Comparison of ENCODE assay signal across 7 mouse cellular contexts in the genomic region with DNA sequence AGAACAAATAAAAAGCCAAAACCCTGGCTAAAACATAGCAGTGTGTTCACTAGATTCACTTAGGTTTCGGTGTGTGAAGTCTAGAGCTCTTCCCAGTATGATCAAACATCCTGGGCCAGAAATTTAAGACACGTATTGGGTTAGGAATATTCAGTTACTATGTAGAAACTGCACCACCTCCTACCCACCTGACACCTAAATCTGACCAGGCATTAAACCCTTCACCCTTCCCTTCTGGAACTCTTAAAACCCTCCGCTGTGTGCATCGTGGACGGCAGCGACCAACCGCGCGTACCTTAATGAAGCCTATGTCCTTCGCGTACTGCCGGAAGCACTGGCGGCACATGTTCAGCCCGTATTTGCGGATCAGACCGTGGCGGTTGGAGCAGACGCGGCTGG. TPM values are rescaled to one million over a fixed set of nuclear protein-coding genes. Genes with fewer than 3 reads are reported as not detected.
DNase-seq lines count a peak whose midpoint lies in the region; ATAC-seq lines count a peak whose summit lies in the region.

No protein-coding gene starts in this region.

- peak overlapping the region; percentile 96 for H3K9ac ChIP-seq in neural tube, embryonic 11.5 days (ENCODE audit: low read length)
- H3K9ac ChIP-seq in embryonic facial prominence, embryonic 13.5 days, result peak overlapping the region; percentile 92
- peak overlapping the region; percentile 94 for H3K9ac ChIP-seq in limb, embryonic 13.5 days
- H3K9ac ChIP-seq in stomach, embryonic 14.5 days (replicated peaks; ENCODE audit: low read depth, low read length), result peak overlapping the region; percentile 92

- H3K36me3 ChIP-seq in neural tube, embryonic 11.5 days (ENCODE audit: control insufficient read depth, insufficient read depth, low read length), result peaks cover 2% of the 10 kb centered on the region; the same call in 1 of the 2 replicates
- H3K36me3 ChIP-seq in embryonic facial prominence, embryonic 13.5 days, result peaks cover 20% of the 10 kb centered on the region
- peaks cover 25% of the 10 kb centered on the region for H3K36me3 ChIP-seq in limb, embryonic 13.5 days
- H3K36me3 ChIP-seq in stomach, embryonic 14.5 days (ENCODE audit: control insufficient read depth, insufficient read depth, low read length), result peaks cover 18% of the 10 kb centered on the region

- H3K4me3 ChIP-seq in neural tube, embryonic 11.5 days (ENCODE audit: low read depth, low read length), result peak overlapping the region; percentile 70
- H3K4me3 ChIP-seq in embryonic facial prominence, embryonic 13.5 days, result peak overlapping the region; percentile 65
- H3K4me3 ChIP-seq in limb, embryonic 13.5 days, result peak overlapping the region; percentile 77
- peak overlapping the region; percentile 73 for H3K4me3 ChIP-seq in stomach, embryonic 14.5 days (ENCODE audit: low read depth, low read length)

- no peak for ATAC-seq in neural tube, embryonic 11.5 days (ENCODE audit: insufficient read depth, low FRiP score, low TSS enrichment)
- 0 out of 2 replicates have a peak, but pooled peaks have one; percentile 1 for ATAC-seq in embryonic facial prominence, embryonic 13.5 days (ENCODE audit: insufficient number of reproducible peaks, insufficient read depth, low FRiP score, low TSS enrichment, low read depth)
- ATAC-seq in limb, embryonic 13.5 days (ENCODE audit: low FRiP score, low read depth), result no peak
- ATAC-seq in stomach, embryonic 14.5 days (ENCODE audit: insufficient number of reproducible peaks, insufficient read depth, low FRiP score, low read depth), result no peak

- DNase-seq in neural tube, embryonic 11.5 days (ENCODE audit: low spot score), result no peak
- no peak for DNase-seq in neural tube, embryonic 10.5 days (ENCODE audit: extremely low spot score, low spot score)
- DNase-seq in left cerebral cortex, postnatal 4 days, result no peak
- no peak for DNase-seq in kidney, adult 8-10 months

- peak overlapping the region; percentile 87 for H3K27ac ChIP-seq in neural tube, embryonic 11.5 days (ENCODE audit: low read depth, low read length)
- H3K27ac ChIP-seq in embryonic facial prominence, embryonic 13.5 days, result peak overlapping the region; percentile 95
- peak overlapping the region; percentile 97 for H3K27ac ChIP-seq in limb, embryonic 13.5 days
- peak overlapping the region; percentile 93 for H3K27ac ChIP-seq in stomach, embryonic 14.5 days (ENCODE audit: low read length)

- intact Hi-C loops in left cerebral cortex, postnatal 4 days (cut with DNase I), result no loop called here

- H3K4me2 ChIP-seq in neural tube, embryonic 11.5 days (ENCODE audit: low read depth), result peak overlapping the region; percentile 73
- peak overlapping the region; percentile 67 for H3K4me2 ChIP-seq in embryonic facial prominence, embryonic 13.5 days
- peak overlapping the region; percentile 64 for H3K4me2 ChIP-seq in limb, embryonic 13.5 days (replicated peaks)
- peak overlapping the region; percentile 70 for H3K4me2 ChIP-seq in stomach, embryonic 14.5 days (replicated peaks; ENCODE audit: low read depth, low read length)

- WGBS in neural tube, embryonic 11.5 days, result 1% methylated on average over 19 of the region's 19 CpGs
- WGBS in embryonic facial prominence, embryonic 13.5 days, result under 1% methylated on average over 19 of the region's 19 CpGs
- under 1% methylated on average over 19 of the region's 19 CpGs for WGBS in limb, embryonic 13.5 days
- 1% methylated on average over 19 of the region's 19 CpGs for WGBS in stomach, embryonic 14.5 days

- no peaks in the 10 kb centered on the region for H3K27me3 ChIP-seq in neural tube, embryonic 11.5 days (ENCODE audit: control insufficient read depth, insufficient read depth, low read length)
- no peaks in the 10 kb centered on the region for H3K27me3 ChIP-seq in embryonic facial prominence, embryonic 13.5 days
- no peaks in the 10 kb centered on the region for H3K27me3 ChIP-seq in limb, embryonic 13.5 days
- no peaks in the 10 kb centered on the region for H3K27me3 ChIP-seq in stomach, embryonic 14.5 days (ENCODE audit: control insufficient read depth, insufficient read depth, low read length)

- no peaks in the 10 kb centered on the region for H3K9me3 ChIP-seq in neural tube, embryonic 11.5 days (ENCODE audit: control insufficient read depth, low read length)
- H3K9me3 ChIP-seq in embryonic facial prominence, embryonic 13.5 days, result no peaks in the 10 kb centered on the region
- H3K9me3 ChIP-seq in limb, embryonic 13.5 days, result no peaks in the 10 kb centered on the region
- H3K9me3 ChIP-seq in stomach, embryonic 14.5 days (ENCODE audit: control insufficient read depth, low read depth, low read length), result no peaks in the 10 kb centered on the region

- peaks cover 3% of the 10 kb centered on the region; the same call in 1 of the 2 replicates for H3K4me1 ChIP-seq in neural tube, embryonic 11.5 days (ENCODE audit: control insufficient read depth, insufficient read depth, low read length)
- peaks cover 4% of the 10 kb centered on the region for H3K4me1 ChIP-seq in embryonic facial prominence, embryonic 13.5 days
- H3K4me1 ChIP-seq in limb, embryonic 13.5 days, result peaks cover 11% of the 10 kb centered on the region
- 0 out of 2 replicates have a peak, but pooled peaks cover 4% of the 10 kb centered on the region for H3K4me1 ChIP-seq in stomach, embryonic 14.5 days (ENCODE audit: control insufficient read depth, insufficient read depth, low read length)

RNA-seq across cellular contexts. Expression of a gene that starts 0.6 kb away (rescaled TPM):
- 1,261 and 1,342 TPM in 2 replicates for polyA plus RNA-seq in neural tube, embryonic 11.5 days (2014; fragmentation: Nextera tagmentation; extraction: Ambion mirVana)
- polyA plus RNA-seq in embryonic facial prominence, embryonic 13.5 days (2015; fragmentation: Nextera tagmentation; extraction: Ambion mirVana), result 2,108 and 2,174 TPM in 2 replicates
- polyA plus RNA-seq in limb, embryonic 13.5 days (2015; fragmentation: Nextera tagmentation; extraction: Ambion mirVana), result 1,605 and 1,666 TPM in 2 replicates
- 2,045 and 2,274 TPM in 2 replicates for polyA plus RNA-seq in stomach, embryonic 14.5 days (2014; fragmentation: Nextera tagmentation; extraction: Ambion mirVana)
- total RNA-seq in left cerebral cortex, postnatal 4 days (2021), result 1,000 to 10,000 TPM; 1,367 to 1,400 TPM

RNA-seq across cellular contexts. Expression of a gene that starts 10.2 kb away (rescaled TPM):
- polyA plus RNA-seq in neural tube, embryonic 11.5 days (2014; fragmentation: Nextera tagmentation; extraction: Ambion mirVana), result 23.6 and 25.8 TPM in 2 replicates
- 22.0 and 22.3 TPM in 2 replicates for polyA plus RNA-seq in embryonic facial prominence, embryonic 13.5 days (2015; fragmentation: Nextera tagmentation; extraction: Ambion mirVana)
- 21.7 and 22.6 TPM in 2 replicates for polyA plus RNA-seq in limb, embryonic 13.5 days (2015; fragmentation: Nextera tagmentation; extraction: Ambion mirVana)
- polyA plus RNA-seq in stomach, embryonic 14.5 days (2014; fragmentation: Nextera tagmentation; extraction: Ambion mirVana), result 21.7 and 23.1 TPM in 2 replicates
- 1 to 10 TPM; 1.5 to 2.9 TPM for total RNA-seq in left cerebral cortex, postnatal 4 days (2021)

RNA-seq across cellular contexts. Expression of a gene that starts 25.5 kb away (rescaled TPM):
- polyA plus RNA-seq in neural tube, embryonic 11.5 days (2014; fragmentation: Nextera tagmentation; extraction: Ambion mirVana), result 442 and 491 TPM in 2 replicates
- polyA plus RNA-seq in embryonic facial prominence, embryonic 13.5 days (2015; fragmentation: Nextera tagmentation; extraction: Ambion mirVana), result 521 and 554 TPM in 2 replicates
- polyA plus RNA-seq in limb, embryonic 13.5 days (2015; fragmentation: Nextera tagmentation; extraction: Ambion mirVana), result 515 and 534 TPM in 2 replicates
- polyA plus RNA-seq in stomach, embryonic 14.5 days (2014; fragmentation: Nextera tagmentation; extraction: Ambion mirVana), result 629 and 653 TPM in 2 replicates
- 100 to 1,000 TPM; 230 to 246 TPM for total RNA-seq in left cerebral cortex, postnatal 4 days (2021)

RNA-seq across cellular contexts. Expression of a gene that starts 25.6 kb away (rescaled TPM):
- 37.0 and 37.5 TPM in 2 replicates for polyA plus RNA-seq in neural tube, embryonic 11.5 days (2014; fragmentation: Nextera tagmentation; extraction: Ambion mirVana)
- 43.8 and 44.1 TPM in 2 replicates for polyA plus RNA-seq in embryonic facial prominence, embryonic 13.5 days (2015; fragmentation: Nextera tagmentation; extraction: Ambion mirVana)
- polyA plus RNA-seq in limb, embryonic 13.5 days (2015; fragmentation: Nextera tagmentation; extraction: Ambion mirVana), result 45.1 and 48.2 TPM in 2 replicates
- polyA plus RNA-seq in stomach, embryonic 14.5 days (2014; fragmentation: Nextera tagmentation; extraction: Ambion mirVana), result 42.6 and 47.0 TPM in 2 replicates
- total RNA-seq in left cerebral cortex, postnatal 4 days (2021), result 10 to 100 TPM; 36.0 to 40.1 TPM

RNA-seq across cellular contexts. Expression of a gene that starts 38.5 kb away (rescaled TPM):
- polyA plus RNA-seq in neural tube, embryonic 11.5 days (2014; fragmentation: Nextera tagmentation; extraction: Ambion mirVana), result 29.9 and 36.3 TPM in 2 replicates
- polyA plus RNA-seq in embryonic facial prominence, embryonic 13.5 days (2015; fragmentation: Nextera tagmentation; extraction: Ambion mirVana), result 33.8 and 40.4 TPM in 2 replicates
- polyA plus RNA-seq in limb, embryonic 13.5 days (2015; fragmentation: Nextera tagmentation; extraction: Ambion mirVana), result 38.7 and 40.4 TPM in 2 replicates
- polyA plus RNA-seq in stomach, embryonic 14.5 days (2014; fragmentation: Nextera tagmentation; extraction: Ambion mirVana), result 24.3 and 29.6 TPM in 2 replicates
- total RNA-seq in left cerebral cortex, postnatal 4 days (2021), result 1 to 10 TPM; 6.1 to 7.4 TPM
